Mouse (Mus musculus) left cerebral cortex, postnatal 14 days (tissue): Measurements from ENCODE around the gene A630089N07Rik. TPM values are rescaled to one million over a fixed set of nuclear protein-coding genes. Genes with fewer than 3 reads are reported as not detected.
"Not testable (repeated sequence)": the region's sequence is repeated elsewhere in the genome, so short reads cannot be mapped to it uniquely, and the experiment has no call there.

ENCODE experiments used
- DNase-seq, 2 experiments: peaks; one replicate each; pipeline ENCODE4 v3.0.0; 2021 to 2022; ENCODE audit warnings: low spot score in 2 of 2, mixed read lengths in 1 of 2
- intact Hi-C: fragments of 180-260 bp; cut with DNase I; formaldehyde crosslinking; loops from one replicate; pipeline ENCODE4 v1.15.1; 2025
- long read RNA-seq, 2 experiments: library from polyadenylated mRNA; stranded (forward); transcript quantifications; one replicate each; pipeline ENCODE4 v2.0.0; 2021
- total RNA-seq, 2 experiments: library from RNA; stranded (reverse); gene quantifications; 2 replicates each; pipeline ENCODE4 v1.2.3; 2021

The A630089N07Rik gene
- 1 to 10 TPM; 8.1 to 8.5 TPM for total RNA-seq
- long read RNA-seq, experiment 1, partial matches to known transcripts, result 1 of 2 reads
- long read RNA-seq, experiment 1, other reads (novel, unspliced or antisense), result 1 of 2 reads
- long read RNA-seq, experiment 2, partial matches to known transcripts, result 1 of 2 reads
- long read RNA-seq, experiment 2, other reads (novel, unspliced or antisense), result 1 of 2 reads

- intact Hi-C loops, result not testable (repeated sequence)
Measured at GRCm38 (mm10) chr16:98081889-98082818, at the start of gene A630089N07Rik. Gene A630089N07Rik (minus strand): TSS chr16:98082450.

GRCm38 (mm10) chr16:98107109-98107508 lies 24.9 kb upstream of the A630089N07Rik start:
- DNase-seq, result no peak
- intact Hi-C loops, result no loop called here

More at GRCm38 (mm10) chr16:98081889-98082818, at the start of gene A630089N07Rik:
- DNase-seq, result peak; percentile 80 to 83

GRCm38 (mm10) chr16:98081550-98081888 lies 731 bp downstream of the A630089N07Rik start:
- intact Hi-C loops, result not testable (repeated sequence)
- peak in 1 of 2 experiments; percentile 7 for DNase-seq

DNA sequence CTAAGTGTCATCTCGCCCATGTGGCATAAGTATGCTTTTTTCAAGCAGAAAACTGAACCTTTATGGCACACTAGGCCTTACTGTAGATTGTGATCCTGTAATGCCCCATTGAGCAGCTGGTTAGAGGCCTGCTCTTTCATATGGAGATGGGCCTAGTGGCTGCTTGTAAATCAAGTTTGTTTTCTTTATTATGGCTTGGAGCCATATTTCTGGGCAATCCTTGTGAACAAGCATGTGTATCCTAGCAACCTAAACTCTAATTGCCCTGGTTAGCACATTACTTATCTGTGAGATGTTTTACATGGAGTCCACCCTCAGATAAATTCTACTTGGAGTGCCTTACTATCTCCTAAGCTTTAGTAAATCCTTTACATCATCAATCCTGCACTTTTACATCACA lies 1.1 kb downstream of the A630089N07Rik start:
- DNase-seq, result peak in 1 of 2 experiments; percentile 4
- intact Hi-C loops, result not testable (repeated sequence)

- DNase-seq, intact Hi-C loops: not testable (repeated sequence)
Measured at GRCm38 (mm10) chr16:98079382-98079781, 2.9 kb downstream of the A630089N07Rik start.

DNA sequence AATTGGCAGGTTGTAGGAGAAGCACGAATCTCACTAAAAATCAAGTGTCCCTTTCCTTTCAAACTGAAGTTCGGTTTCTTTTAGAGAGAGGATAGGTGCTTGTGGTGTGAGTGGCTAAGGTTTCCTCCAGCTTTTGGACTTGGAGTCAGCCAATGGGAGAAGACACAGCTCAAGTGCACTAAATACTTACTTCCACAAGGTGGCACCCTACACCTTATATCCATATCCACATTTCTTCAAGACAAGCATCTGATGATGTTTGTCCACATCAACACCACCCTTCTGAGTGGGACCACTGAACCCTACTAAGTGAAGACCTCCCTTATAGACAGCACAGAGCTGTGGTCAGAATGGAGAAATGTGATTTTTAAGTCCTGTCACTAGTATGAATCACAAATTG lies 40.6 kb downstream of the A630089N07Rik start:
- DNase-seq, result peak; percentile 11 to 38
- intact Hi-C loops, result no loop called here

DNA sequence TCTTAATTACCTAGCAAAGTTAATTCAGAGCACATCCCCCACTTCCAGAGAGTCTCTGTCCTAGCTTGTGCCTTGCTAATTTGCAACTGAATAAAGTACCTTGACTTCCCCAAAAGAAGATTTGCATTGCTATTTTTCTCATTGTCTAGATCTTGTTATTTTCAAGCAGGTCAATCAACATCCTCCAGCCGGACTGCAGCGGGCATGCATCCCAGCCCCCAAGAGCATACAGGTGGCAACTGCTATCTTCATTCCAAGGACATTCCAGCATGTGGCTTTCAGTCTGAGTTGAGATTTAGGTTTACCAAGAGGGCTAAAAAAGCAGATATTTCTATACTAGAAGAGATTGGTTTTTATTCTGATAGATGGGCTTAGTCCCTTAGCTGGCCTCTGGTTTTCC lies 47.3 kb downstream of the A630089N07Rik start:
- intact Hi-C loops, DNase-seq: not testable (repeated sequence)

- DNase-seq, intact Hi-C loops: not testable (repeated sequence)
Measured at GRCm38 (mm10) chr16:98026186-98026585, 56.1 kb downstream of the A630089N07Rik start.

GRCm38 (mm10) chr16:98022657-98023345 lies 59.4 kb downstream of the A630089N07Rik start:
- no peak for DNase-seq
- intact Hi-C loops, result no loop called here

GRCm38 (mm10) chr16:98022081-98022480 lies 60.2 kb downstream of the A630089N07Rik start:
- DNase-seq, result no peak
- intact Hi-C loops, result no loop called here

DNA sequence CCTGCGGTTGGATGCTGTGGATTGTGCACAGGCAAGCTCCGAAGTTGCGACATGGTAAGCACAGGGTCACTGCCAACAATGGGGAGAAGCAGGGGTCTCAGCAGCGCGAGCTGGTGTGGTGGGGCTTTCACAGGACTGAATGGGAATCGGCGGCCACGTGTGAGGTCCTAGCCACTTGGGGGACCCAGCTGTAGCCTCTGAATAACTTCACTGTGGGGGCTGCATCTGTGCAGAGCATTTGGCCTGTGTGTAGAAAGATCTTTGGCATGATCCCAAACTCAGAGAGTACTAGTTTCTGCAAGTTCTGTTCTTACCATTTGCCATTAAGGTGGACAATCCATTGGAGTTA lies 84.9 kb downstream of the A630089N07Rik start:
- DNase-seq, result peak in 1 of 2 experiments; percentile 41
- intact Hi-C loops, result loop anchor here (2.0 kb wide), 1 partner anchor 35 kb away; the partner anchor contains the start of genes C2cd2 and Zbtb21

DNA sequence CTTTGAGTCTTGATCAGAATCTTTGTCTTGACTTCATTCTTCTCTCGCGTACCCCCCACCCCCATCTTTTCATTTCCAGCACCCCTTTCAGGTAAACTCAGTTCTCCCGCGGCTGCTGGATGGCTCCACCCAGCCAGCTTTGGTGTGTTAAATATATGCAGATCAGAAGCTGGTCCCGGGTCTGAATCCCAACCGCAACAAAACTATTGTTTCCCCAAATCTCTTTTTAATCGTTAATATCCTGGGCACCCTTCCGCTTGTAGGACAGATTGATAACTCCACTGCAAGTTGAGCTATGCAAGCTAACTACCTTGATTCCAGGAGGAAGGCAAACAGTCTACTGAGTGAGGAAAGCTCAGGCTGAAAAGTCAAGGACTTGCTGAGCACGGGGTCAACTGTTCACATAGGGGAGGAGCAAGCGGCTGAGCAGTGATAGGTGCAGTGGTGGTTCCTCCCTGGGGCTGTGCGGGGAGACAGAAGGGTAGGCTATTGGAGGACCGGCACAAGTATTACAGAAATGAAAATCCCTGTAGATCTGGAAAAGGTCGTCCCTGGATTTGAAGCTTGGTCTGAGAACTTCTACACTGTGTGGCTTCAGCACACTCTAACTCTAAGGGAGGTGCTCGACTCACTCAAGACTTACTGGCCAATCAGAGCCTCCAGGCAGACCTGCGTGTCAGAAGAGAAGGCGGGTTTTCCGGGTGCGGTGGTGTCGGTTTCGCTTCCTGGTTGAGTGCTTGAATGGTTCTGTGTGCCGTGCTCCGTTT lies 85.5 kb downstream of the A630089N07Rik start, which contains the start of gene B230307C23Rik:
TSS of gene B230307C23Rik (plus strand) at position 700 of the 767 bp plus-strand sequence.
- DNase-seq, result peak; percentile 87 to 89
- intact Hi-C loops, result loop anchor here (2.0 kb wide), 1 partner anchor 34 kb away; the partner anchor contains the start of genes C2cd2 and Zbtb21

DNA sequence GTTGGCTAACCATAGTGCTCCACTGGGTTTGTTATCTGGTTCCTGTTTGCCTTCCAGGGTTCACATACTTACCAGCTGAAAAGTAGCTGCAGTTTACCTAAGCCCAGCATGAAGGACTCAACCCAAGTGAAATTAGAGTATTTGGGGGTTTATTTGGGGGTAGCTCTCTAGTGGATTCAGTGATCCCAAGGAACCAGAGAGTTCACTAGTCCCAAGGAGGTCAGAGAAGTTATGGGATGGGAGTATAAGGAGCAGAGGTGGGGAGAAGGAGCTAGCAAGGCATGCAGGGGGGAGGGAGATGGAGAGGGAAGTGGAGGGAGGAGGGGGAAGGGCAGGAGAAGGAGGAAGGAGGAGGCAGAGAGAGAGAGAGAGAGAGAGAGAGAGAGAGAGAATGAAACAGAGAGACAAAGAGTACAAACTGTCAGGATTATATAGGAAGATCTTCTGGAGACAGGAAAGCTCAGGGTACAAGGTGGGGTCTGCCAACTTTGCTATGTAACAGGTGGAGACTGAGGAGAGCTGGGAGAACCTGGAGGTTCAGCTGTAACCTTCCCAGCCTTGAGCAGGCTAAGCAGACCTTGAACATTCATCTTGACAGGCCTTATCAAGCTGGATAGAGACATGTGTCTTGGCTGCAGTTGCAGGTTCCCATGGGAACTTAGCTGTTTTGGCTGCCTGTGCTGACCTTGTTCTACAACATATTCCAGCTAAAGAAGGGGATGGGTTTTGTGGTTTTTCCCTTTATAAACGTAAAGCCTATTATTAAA lies 86.2 kb downstream of the A630089N07Rik start:
- intact Hi-C loops, result loop anchor here (2.0 kb wide), 1 partner anchor 33 kb away; the partner anchor contains the start of genes C2cd2 and Zbtb21
- DNase-seq, result peak in 1 of 2 experiments; percentile 6

DNA sequence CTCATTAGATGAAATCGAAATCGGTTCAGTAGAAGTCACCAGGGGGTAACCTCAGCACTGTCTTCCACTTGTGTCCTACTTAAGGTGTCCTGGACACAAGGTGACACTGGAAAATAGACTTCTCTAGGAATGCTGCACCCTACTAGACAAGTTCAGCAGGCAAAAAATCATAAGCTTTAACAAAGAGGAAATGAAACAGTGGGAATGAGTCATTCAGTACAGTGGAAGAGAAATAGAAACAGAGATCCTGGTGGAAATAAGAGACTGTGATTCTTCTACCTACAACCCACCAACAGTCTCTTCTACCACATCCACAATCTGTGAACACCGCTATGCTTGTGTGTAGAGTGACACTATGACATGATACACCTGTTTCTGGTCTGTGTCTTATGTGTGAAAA lies 89.8 kb downstream of the A630089N07Rik start:
- intact Hi-C loops, DNase-seq: not testable (repeated sequence)

- intact Hi-C loops, result no loop called here
- no peak for DNase-seq
Measured at GRCm38 (mm10) chr16:97991517-97991916, 90.7 kb downstream of the A630089N07Rik start.

- no peak for DNase-seq
- intact Hi-C loops, result no loop called here
Measured at GRCm38 (mm10) chr16:97984589-97984988, 97.7 kb downstream of the A630089N07Rik start.

DNA sequence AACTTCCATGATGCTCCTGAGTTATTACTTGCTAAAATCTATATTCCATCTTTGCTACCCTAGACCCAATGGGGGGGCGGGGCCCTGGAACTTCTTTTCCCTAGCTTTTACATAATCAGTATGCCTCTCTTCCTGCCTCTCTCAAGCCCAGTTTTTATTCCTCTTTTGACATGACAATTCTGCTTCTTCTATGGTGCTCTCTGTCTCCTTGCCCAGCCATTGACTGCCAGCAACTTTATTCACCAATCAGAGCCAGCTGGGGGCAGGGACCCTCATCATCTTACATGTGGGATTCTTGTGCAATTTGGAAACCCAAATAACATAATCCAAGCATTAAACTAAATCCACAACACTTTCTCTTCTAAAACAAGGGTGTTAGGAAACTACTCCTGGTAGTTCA lies 100.9 kb downstream of the A630089N07Rik start:
- no peak for DNase-seq
- intact Hi-C loops, result no loop called here

DNA sequence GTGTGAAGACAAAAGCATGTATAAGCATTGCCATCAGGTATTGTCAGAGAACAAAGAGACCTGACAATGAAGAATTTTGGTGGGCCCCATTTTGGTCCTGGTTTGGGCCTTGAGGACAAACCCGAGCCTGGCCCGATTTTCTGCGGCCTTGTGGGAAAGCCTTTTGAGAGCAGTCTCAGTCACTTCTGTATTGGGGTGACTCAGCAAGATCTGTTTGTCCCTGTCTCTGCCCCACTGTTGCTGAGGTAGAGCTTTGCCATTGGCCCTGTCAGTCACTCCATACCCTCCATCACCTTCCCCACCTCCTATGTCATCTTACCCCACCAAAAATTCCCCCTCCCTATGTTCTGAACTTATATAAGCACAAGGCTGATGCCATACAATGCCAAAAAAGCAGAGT lies 104.5 kb downstream of the A630089N07Rik start:
- intact Hi-C loops, result no loop called here
- DNase-seq, result no peak
